Mouse (Mus musculus) embryo, embryonic 10 days (tissue): ENCODE results near the gene Tbc1d2.
A peak's percentile ranks its signal among the peaks of the same experiment; 100 is the strongest.
"Not testable (repeated sequence)": the region's sequence is repeated elsewhere in the genome, so short reads cannot be mapped to it uniquely, and the experiment has no call there.

Experiments
- DNase-seq: peaks from one replicate; pipeline ENCODE4 v3.0.0-alpha.2; 2015; ENCODE audit warnings: low spot score

Gene Tbc1d2

DNA sequence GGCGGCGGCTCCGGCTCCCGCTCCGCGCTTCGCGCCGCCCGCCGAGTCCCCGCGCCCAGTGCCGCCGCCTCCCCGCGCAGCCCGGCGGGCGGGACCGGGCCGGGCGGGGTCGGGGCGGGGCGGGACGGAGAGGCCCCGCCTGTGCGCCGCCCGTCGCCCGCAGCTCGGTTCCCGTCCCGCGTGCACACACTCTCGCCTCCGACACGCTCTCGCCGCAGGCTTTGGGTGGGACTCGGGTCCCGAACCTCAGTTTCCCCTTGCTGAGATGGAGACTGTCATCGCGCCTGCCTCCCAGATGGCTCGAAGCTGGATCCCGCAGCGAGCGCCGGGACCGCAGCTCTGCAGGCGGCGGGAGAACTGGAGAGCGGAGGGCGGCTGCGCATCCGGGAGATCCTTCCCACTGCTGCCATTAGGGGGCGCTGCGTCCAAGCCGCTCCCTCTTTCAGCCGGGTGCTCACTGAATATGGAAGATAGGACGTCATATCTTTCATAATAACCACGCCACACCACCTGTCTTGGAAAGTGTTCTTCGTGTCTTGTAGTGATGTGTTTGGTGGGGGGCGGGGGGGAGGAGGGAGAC lies 48.1 kb downstream of the Tbc1d2 start, which contains the start of gene Coro2a:
Gene Coro2a (minus strand): TSS at position 359 of the 580 bp plus-strand sequence.
- peak; percentile 89 for DNase-seq

- peak; percentile 25 for DNase-seq
Observed at GRCm38 (mm10) chr4:46601258-46601843, 48.7 kb downstream of the Tbc1d2 start.

GRCm38 (mm10) chr4:46600473-46601257 lies 49.3 kb downstream of the Tbc1d2 start:
- DNase-seq = no peak

DNA sequence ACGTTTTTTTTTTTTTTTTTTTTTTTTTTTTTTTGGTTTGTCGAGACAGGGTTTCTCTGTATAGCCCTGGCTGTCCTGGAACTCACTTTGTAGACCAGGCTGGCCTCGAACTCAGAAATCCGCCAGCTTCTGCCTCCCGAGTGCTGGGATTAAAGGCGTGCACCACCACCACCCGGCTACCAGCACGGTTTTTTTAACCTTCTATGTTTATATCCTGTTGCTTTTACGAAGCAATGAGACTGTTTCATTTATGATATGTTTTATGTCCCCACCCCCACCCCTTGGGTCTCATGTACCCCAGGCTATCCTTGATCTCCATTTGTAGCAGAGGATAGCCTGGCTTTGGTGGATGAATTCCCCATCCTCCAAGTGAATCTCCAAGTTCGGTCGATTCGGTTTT lies 50.4 kb downstream of the Tbc1d2 start:
- not testable (repeated sequence) for DNase-seq

- no peak for DNase-seq
Observed at GRCm38 (mm10) chr4:46598981-46599380, 51.0 kb downstream of the Tbc1d2 start.

DNA sequence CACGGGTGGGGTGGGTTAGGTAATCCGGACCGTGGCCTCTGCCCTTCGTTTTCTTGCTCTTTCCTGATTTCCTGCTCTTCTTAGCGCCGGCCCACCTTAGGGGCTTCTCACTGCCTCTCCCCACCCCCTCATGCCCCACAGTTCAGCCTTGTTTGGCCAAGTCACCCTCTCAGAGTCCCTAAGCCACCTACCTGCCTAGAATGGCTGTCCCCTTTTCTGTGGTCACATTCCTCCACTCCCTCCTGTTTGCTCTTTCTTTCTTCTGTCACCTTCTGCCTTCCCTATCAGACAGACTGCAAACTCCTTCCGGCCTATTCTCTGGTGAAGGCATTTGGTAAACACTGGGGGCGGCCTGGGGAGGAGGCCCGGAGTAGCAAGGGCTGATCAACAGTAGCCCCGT lies 51.9 kb downstream of the Tbc1d2 start:
- no peak for DNase-seq

- no peak for DNase-seq
Observed at GRCm38 (mm10) chr4:46597286-46597961, 52.6 kb downstream of the Tbc1d2 start.

- DNase-seq = no peak
Observed at GRCm38 (mm10) chr4:46596398-46596797, 53.6 kb downstream of the Tbc1d2 start.

DNA sequence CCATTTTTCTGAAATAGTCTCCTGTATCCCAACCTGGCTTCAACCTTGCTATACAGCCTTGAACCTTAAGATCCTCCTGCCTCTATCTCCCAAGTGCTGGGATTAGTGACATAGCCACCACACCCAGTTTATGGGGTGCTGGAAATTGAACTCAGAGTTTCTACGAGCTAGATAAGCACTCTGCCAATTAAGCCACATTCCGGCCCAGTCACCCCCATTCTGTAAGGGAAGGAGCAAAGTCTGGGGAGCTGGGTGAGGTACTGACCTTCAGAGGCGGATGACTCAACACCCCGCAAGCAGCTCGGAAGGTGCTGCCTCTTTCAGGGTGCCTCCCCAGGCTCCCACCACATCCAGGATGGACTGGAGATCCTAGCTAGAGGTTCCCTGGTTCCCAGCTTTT lies 55.9 kb downstream of the Tbc1d2 start:
- DNase-seq = no peak

- DNase-seq = no peak
Observed at GRCm38 (mm10) chr4:46593472-46593871, 56.5 kb downstream of the Tbc1d2 start.

- DNase-seq = no peak
Observed at GRCm38 (mm10) chr4:46591833-46592520, 58.0 kb downstream of the Tbc1d2 start.

DNA sequence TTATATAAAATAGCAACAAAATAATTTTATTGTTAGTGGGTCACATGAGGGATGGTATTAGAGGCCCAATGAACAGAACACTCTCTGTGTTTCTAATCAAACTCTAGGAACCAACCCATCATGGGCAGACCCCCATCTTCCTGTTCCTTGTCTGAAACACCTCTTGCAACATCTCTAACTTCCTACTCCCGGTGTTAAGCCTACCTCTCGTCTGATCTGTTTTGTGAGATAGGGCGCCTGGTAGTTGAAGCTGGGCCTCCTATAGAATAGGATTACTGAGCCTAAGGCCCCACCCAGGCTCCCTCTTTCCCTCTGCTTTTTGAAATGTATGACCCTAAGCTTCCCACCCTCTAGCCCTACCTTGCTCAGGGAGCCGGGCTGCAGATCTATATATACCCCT lies 59.2 kb downstream of the Tbc1d2 start:
- DNase-seq = no peak

DNA sequence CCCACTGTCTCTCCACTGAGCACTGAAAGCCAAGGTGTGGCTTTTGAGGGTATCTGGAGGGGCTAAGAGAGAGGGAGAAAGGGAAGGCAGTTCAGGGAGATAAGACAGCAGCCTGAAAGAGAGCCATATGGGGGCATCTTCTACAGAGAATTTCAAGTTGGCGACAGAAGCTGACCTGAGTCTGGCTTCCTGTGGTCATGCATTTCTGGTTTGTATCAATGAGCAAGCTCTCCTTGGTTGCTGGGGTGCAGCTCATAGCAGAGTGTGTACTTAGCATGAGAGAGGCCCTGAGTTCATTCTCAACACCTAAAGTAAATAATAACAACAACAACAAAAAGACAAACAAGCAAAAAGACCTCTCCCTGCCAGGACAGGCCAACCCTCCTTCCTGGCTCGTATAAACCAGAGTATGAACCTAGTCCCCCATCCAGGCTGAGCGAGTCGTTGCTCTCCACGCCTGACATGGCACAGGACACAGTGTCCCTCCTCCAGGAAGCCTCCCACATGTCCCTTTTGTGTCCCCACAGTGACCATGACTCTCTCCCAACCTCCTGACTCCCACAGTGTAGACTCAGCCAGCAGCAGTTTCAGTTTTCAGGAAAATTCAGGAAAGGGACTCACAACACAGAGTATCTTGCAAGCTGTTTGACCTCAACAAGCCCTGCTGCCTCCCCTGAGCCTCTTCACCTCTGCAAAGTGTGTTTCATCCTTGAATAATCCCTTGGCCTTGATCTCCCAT lies 59.9 kb downstream of the Tbc1d2 start:
- DNase-seq = no peak

DNA sequence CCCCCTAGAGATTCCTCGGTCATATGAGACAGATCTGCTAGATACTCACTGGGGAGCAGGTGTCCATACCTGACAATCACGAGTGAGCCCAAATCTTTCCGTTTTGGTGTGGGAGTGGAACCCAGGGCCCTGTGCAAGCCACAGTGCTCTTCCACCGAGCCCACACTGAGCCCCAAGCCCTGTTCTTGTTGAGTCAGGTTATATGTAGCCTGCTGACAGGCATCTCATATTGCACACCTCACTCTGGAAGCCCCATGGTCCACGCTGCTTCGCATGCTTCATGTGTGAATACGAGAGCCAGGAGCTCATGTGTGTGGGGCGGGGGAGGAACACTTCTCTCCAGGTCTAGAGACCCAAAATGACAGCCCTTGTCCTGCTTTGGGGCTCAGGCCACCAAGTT lies 60.9 kb downstream of the Tbc1d2 start:
- no peak for DNase-seq

DNA sequence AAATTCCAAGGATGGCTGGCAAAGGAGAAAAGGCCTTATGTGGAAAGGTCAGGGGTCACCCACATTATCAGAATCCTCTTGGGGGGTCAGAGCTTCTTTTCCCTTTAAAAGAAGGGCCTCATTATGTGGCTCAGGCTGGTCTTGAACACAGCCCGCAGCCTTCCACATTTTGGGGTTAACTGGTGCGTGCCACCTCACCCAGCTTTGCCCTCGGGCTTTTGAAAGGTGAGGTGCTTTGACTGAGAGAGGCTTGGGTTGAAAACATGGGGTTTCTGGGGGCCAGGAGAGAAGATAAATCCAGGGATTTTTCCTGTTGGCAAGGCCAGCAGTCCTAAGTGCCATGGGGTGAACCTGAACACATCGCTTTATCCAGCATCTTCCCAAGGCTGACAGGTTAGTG lies 63.5 kb downstream of the Tbc1d2 start:
- no peak for DNase-seq

DNA sequence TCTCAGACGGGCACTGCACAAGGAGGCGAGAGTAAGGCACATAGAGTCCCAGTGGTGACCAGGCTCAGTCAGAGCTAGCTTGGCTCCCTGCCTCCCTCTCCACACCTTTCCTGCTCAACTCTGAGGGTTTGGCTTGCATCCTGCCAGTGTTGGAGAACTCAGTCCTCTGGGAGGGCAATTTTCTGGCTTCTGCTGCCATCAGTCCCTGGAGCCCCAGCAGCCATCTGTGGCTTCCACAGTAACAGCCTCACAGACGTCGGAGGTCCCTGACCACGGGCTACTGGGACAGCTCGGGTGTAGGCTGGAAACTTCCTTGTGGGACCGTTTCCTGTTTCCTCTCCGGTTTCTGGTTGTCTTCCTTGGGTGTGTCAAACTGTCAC lies 64.2 kb downstream of the Tbc1d2 start:
- DNase-seq = no peak

- DNase-seq = no peak
Observed at GRCm38 (mm10) chr4:46585041-46585810, 64.8 kb downstream of the Tbc1d2 start.

GRCm38 (mm10) chr4:46584536-46584935 lies 65.5 kb downstream of the Tbc1d2 start:
- not testable (repeated sequence) for DNase-seq

DNA sequence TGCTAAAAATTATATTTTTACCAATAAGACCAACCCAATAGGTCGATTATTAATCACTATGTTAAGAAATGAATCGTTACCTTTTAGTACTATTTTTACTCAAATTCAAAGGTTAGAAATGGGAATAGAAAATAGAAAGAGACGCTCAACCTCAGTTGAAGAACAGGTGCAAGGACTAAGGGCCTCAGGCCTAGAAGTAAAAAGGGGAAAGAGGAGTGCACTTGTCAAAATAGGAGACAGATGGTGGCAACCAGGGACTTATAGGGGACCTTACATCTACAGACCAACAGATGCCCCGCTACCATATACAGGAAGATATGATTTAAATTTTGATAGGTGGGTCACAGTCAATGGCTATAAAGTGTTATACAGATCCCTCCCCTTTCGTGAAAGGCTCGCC lies 65.9 kb downstream of the Tbc1d2 start:
- DNase-seq = not testable (repeated sequence)

DNA sequence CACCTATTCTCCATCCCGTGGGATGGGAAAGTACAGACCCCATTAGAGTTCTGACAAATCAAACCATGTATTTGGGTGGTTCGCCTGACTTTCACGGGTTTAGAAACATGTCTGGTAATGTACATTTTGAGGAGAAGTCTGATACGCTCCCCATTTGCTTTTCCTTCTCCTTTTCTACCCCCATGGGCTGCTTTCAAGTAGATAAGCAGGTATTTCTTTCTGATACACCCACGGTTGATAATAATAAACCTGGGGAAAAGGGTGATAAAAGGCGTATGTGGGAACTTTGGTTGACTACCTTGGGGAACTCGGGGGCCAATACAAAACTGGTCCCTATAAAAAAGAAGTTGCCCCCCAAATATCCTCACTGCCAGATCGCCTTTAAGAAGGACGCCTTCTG lies 68.0 kb downstream of the Tbc1d2 start:
- DNase-seq = not testable (repeated sequence)

DNA sequence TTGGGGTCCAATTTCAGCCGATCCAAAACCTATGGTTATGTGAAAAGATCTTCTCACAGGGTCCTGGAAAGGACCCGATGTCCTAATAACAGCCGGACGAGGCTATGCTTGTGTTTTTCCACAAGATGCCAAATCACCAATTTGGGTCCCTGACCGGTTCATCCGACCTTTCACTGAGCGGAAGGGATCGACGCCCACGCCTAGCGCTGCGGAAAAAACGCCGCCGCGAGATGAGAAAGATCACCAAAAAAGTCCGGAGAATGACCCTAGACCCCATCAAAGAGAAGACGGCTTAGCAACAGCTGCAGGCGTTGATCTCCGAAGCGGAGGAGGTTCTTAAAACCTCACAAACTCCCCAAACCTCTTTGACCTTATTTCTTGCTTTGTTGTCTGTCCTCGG lies 68.4 kb downstream of the Tbc1d2 start:
- DNase-seq = not testable (repeated sequence)
